Mouse (Mus musculus) lung, postnatal 0 days (tissue): ENCODE data around the gene Dapk1. TPM values are rescaled to one million over a fixed set of nuclear protein-coding genes. Genes with fewer than 3 reads are reported as not detected.

Source experiments
- ATAC-seq: fragments of 200-750 bp; cut with Nextera tagmentation; 2 replicates; pipeline ENCODE4 v1.8.0; 2017; ENCODE audit warnings: moderate library complexity
- DNase-seq: peaks from one replicate; pipeline ENCODE4 v3.0.0-alpha.2; 2016; ENCODE audit warnings: low spot score
- H3K27ac ChIP-seq: fragments of 300-500 bp; sonication (generic); 2 replicates; pipeline ENCODE4 v1.5.1; 2014; ENCODE audit warnings: antibody characterized with exemption, mild to moderate bottlenecking, low read length, mixed read lengths
- H3K27me3 ChIP-seq: fragments of 300-500 bp; sonication (generic); replicated peaks from 2 replicates; pipeline ENCODE4 v1.6.1; 2014; ENCODE audit warnings: low read length, mixed read lengths; ENCODE audit not compliant: insufficient read depth
- H3K36me3 ChIP-seq: fragments of 300-500 bp; sonication (generic); 2 replicates; pipeline ENCODE4 v1.6.1; 2014; ENCODE audit warnings: low read length, mixed read lengths; ENCODE audit not compliant: insufficient read depth
- H3K4me1 ChIP-seq: fragments of 300-500 bp; sonication (generic); 2 replicates; pipeline ENCODE4 v1.6.1; 2014; ENCODE audit warnings: antibody characterized with exemption, low read depth, low read length, mixed read lengths; ENCODE audit not compliant: insufficient read depth
- H3K4me2 ChIP-seq: fragments of 300-500 bp; sonication (generic); replicated peaks from 2 replicates; pipeline ENCODE4 v1.6.1; 2014; ENCODE audit warnings: low read depth, mild to moderate bottlenecking, low read length, moderate library complexity, mixed read lengths
- H3K4me3 ChIP-seq: fragments of 300-500 bp; sonication (generic); 2 replicates; pipeline ENCODE4 v1.5.1; 2014; ENCODE audit warnings: low read depth, low read length
- H3K9ac ChIP-seq: fragments of 300-500 bp; sonication (generic); replicated peaks from 2 replicates; pipeline ENCODE4 v1.6.1; 2014; ENCODE audit warnings: low read depth, mild to moderate bottlenecking
- H3K9me3 ChIP-seq: fragments of 300-500 bp; sonication (generic); 2 replicates; pipeline ENCODE4 v1.6.1; 2016; ENCODE audit warnings: low read length, mixed read lengths
- CTCF ChIP-seq: IDR thresholded peaks from 2 replicates; pipeline ENCODE4 v1.5.1; 2016; ENCODE audit warnings: antibody characterized with exemption, mild to moderate bottlenecking
- EP300 ChIP-seq: IDR thresholded peaks from 2 replicates; pipeline ENCODE4 v1.6.1; 2016; ENCODE audit warnings: antibody characterized with exemption, mild to moderate bottlenecking, control low read depth
- WGBS: fragments of 180-500 bp; shearing (Covaris S2); extraction: QIAGEN DNeasy Blood & Tissue Kit; methylation state at CpG from one replicate; pipeline ENCODE4 v1.1.7; 2014; 5-methylcytosine and 5-hydroxymethylcytosine counted together
- polyA plus RNA-seq: library from polyadenylated mRNA; unstranded; fragments of >200 nt; fragmentation: Nextera tagmentation; extraction: Ambion mirVana; gene quantifications from 2 replicates; pipeline ENCODE4 v1.2.1, GENCODE M21; 2015

The Dapk1 gene
- polyA plus RNA-seq, 1 experiment from 2014 or later: 48.7 TPM

DNA sequence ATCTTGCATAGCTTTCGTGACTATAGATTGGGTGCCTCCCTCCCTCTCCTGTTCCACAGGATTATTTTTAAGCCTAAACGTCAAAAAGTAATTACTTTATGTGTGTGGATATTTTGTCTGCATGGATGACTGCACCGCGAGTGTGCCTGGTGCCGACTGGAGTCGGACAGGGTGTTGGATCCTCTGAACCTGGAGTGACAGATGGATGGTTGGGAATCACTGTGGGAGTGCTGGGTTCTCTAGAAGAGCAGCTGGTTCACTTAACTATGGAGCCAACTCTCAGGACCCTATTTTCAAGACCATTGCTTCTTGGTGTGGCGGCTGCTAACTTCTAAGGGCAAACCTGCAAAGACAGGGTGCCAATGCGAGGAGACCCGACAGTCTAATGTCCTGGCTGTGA is 133.6 kb downstream of the Dapk1 start:
- Histone ChIP-seq H3K4me3 (no peak overlapping the region), H3K4me2 (no peak overlapping the region), H3K4me1 (peaks cover 16% of the 10 kb centered on the region; the same call in 1 of the 2 replicates), H3K27ac (0 out of 2 replicates have a peak overlapping the region, but pooled peaks have one; percentile 90), H3K9ac (no peak overlapping the region), H3K27me3 (no peaks in the 10 kb centered on the region), H3K36me3 (peaks cover 26% of the 10 kb centered on the region), H3K9me3 (no peaks in the 10 kb centered on the region)
- TF ChIP-seq EP300 (no peak), CTCF (no peak)
- ATAC-seq (no peak), DNase-seq (no peak)
- 87% methylated on average over 9 of the region's 9 CpGs for WGBS

DNA sequence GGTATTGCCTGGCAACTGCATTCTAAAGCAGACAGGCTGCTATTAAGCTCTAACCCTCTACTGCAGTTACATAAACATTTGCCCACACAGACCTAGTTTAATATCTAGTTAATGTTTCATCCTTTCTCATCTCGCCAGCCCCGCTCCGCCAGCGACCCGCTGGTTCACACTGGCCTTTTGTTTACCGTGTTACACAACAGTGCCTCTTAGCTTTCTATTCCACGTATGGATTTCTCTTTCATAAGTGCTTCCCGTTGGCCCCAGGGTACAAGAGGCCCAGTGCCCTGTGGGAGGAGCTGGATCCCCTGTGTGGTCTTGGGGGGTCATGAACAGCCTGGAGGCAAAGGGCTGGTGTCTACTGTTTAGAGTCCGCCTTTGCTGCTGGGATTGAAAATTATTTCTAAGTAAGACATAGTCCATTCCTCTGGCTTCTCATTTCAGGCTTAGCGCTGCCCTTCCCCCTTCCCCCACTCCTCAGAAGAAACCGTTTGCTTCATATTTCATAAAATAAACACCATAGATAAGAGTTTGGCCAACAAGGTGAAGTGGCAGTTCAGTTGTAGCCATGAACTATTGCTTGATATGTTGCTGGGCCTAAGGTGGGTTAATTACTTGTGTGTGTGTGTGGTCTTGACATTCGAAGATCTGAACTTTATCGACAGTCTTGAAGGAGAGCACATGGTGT is 134.8 kb downstream of the Dapk1 start:
- 43% methylated on average over 13 of the region's 13 CpGs for WGBS
- Histone ChIP-seq H3K4me3 (no peak overlapping the region), H3K36me3 (peaks cover 22% of the 10 kb centered on the region), H3K27ac (peak overlapping the region; percentile 90), H3K4me2 (no peak overlapping the region), H3K9ac (no peak overlapping the region), H3K27me3 (no peaks in the 10 kb centered on the region), H3K9me3 (no peaks in the 10 kb centered on the region), H3K4me1 (peaks cover 14% of the 10 kb centered on the region; the same call in 1 of the 2 replicates)
- ATAC-seq: peak; percentile 63
- TF ChIP-seq EP300 (peak; percentile 90), CTCF (no peak)
- peak; percentile 90 for DNase-seq

DNA sequence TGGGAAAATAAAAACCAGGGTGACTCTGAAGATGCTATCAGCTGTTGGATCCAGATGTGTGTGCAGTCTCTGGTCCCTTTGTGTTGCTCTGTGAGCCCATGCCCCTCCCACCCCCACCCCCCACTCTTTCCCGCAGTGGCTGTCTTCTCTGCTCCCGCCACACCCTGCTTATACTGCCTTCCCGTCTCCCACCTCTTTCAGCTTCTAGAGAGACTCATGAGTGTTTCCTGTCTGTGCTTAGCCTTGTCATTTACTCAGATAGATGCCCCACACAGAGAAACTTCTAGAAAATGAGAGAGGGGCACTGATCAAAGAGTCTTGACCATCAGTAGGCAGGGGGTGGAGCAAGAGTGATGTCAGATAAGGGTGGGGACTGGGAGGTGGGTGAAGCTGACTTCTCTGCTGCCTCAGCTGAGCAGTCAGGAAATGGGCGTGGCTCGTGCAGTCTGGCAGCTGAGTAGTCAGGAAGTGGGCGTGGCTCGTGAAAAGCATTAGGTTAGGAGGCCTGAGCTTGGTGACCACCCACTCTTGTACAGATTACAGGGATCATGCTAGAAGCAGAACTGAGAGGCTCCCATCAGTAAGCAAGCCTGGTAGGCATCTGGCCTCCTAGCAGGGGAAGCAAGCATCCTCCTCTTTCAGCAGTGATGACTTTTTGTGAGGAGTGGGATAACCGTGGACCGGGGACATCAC is 136.0 kb downstream of the Dapk1 start:
- ATAC-seq (peak; percentile 87), DNase-seq (peak; percentile 98)
- H3K27ac ChIP-seq: peak overlapping the region; percentile 90
- peak; percentile 24; the same call in 1 of the 2 replicates for TF ChIP-seq EP300
- TF ChIP-seq CTCF: no peak
- WGBS: under 1% methylated on average over 9 of the region's 9 CpGs
- peak overlapping the region; percentile 3; the same call in 1 of the 2 replicates for H3K4me3 ChIP-seq
- no peaks in the 10 kb centered on the region for H3K27me3 ChIP-seq
- 0 out of 2 replicates have a peak overlapping the region, but pooled peaks have one; percentile 23 for H3K9ac ChIP-seq
- H3K9me3 ChIP-seq: no peaks in the 10 kb centered on the region
- peak overlapping the region; percentile 44 for H3K4me2 ChIP-seq
- peaks cover 14% of the 10 kb centered on the region; the same call in 1 of the 2 replicates for H3K4me1 ChIP-seq
- peaks cover 29% of the 10 kb centered on the region for H3K36me3 ChIP-seq

DNA sequence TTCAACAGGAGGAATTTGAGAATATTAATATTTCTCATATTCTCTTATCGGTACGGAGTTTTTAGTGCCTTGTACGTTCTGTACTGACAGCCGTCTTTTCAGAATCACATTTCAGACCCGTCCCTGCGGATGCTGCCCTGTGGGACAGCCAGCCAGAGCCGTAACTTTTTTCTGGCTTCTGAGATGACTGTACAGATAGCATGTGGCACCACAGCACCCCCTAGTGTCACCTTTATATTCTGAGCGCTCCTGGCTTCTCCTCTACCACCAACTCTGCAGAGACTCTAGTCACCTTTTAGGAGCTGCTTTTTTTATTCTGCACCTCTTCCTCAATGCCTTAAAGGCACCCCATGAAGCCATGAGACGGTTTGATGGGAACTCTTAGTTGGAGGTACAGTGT is 136.7 kb downstream of the Dapk1 start:
- TF ChIP-seq EP300 (no peak), CTCF (peak; percentile 87)
- 7% methylated on average over 9 of the region's 9 CpGs for WGBS
- Histone ChIP-seq H3K9ac (0 out of 2 replicates have a peak overlapping the region, but pooled peaks have one; percentile 23), H3K4me3 (peak overlapping the region; percentile 3; the same call in 1 of the 2 replicates), H3K4me2 (peak overlapping the region; percentile 44), H3K27me3 (no peaks in the 10 kb centered on the region), H3K4me1 (peaks cover 14% of the 10 kb centered on the region; the same call in 1 of the 2 replicates), H3K36me3 (peaks cover 23% of the 10 kb centered on the region), H3K27ac (peak overlapping the region; percentile 90), H3K9me3 (no peaks in the 10 kb centered on the region)
- DNase-seq (peak; percentile 93), ATAC-seq (peak; percentile 71)

DNA sequence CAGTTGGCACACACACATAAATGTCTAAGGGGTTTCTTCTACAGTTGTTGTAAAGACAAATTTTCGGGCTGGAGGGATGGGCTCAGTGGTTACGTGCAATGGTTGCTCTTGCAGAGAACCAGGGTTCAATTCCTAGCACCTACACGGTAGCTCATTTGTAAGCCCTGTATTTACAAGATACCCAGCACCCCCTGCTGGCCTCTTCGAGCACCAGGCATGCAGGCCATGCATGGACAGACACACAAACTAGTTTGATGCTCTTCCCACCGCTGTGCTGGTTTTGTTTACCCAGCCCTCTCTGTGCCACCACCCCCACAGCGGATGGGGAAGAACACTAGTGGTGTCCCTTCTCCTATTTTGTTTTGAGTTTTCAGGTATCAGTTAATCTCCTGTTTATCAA is 138.5 kb downstream of the Dapk1 start:
- DNase-seq: no peak

DNA sequence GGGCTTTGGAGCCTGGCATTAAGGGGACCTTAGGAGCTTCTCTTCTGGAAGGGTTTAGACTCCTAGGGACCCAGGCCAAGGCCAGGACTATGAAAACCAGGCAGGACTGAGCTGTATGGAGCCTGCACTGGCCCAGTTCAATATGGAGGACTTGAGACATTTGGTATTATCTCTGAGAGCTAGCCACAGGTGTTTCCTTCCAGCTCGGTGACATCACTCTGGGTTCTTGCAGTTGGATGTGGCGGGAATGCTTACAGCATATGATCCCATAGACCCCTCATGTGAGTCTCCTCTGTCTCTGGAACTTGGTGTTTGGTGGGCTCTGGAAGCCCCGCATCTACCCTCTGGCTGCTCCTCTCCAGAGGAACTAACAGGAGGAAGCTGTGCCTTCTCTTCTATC is 140.9 kb downstream of the Dapk1 start:
- no peak overlapping the region for H3K27ac ChIP-seq
- H3K9ac ChIP-seq: no peak overlapping the region
- H3K9me3 ChIP-seq: no peaks in the 10 kb centered on the region
- ATAC-seq (no peak), DNase-seq (no peak)
- WGBS: 84% methylated on average over 3 of the region's 3 CpGs
- no peak for TF ChIP-seq CTCF
- TF ChIP-seq EP300: no peak
- no peak overlapping the region for H3K4me2 ChIP-seq
- H3K4me1 ChIP-seq: peaks cover 6% of the 10 kb centered on the region; the same call in 1 of the 2 replicates
- H3K36me3 ChIP-seq: peaks cover 21% of the 10 kb centered on the region; the same call in 1 of the 2 replicates
- no peaks in the 10 kb centered on the region for H3K27me3 ChIP-seq
- no peak overlapping the region for H3K4me3 ChIP-seq

More for the DNA sequence above, 138.5 kb downstream of the Dapk1 start:
- Histone ChIP-seq H3K4me1 (peaks cover 14% of the 10 kb centered on the region; the same call in 1 of the 2 replicates), H3K36me3 (peaks cover 14% of the 10 kb centered on the region; the same call in 1 of the 2 replicates), H3K9ac (no peak overlapping the region), H3K9me3 (no peaks in the 10 kb centered on the region), H3K27me3 (no peaks in the 10 kb centered on the region), H3K4me2 (no peak overlapping the region), H3K4me3 (no peak overlapping the region), H3K27ac (no peak overlapping the region)
- 90% methylated on average over 6 of the region's 6 CpGs for WGBS
- no peak for ATAC-seq
- peak; percentile 48 for TF ChIP-seq CTCF
- no peak for TF ChIP-seq EP300
